Mouse (Mus musculus) Patski (cell line): ENCODE measurements around the gene 1500009C09Rik. TPM values are rescaled to one million over a fixed set of nuclear protein-coding genes. Genes with fewer than 3 reads are reported as not detected.
A peak's percentile ranks its signal among the peaks of the same experiment; 100 is the strongest.

Experiments
- ATAC-seq: fragments of 100-300 bp; one replicate; pipeline ENCODE4 v1.8.0; 2021
- CTCF ChIA-PET: fragments of 350-600 bp; sonication (Branson Sonifier 250); formaldehyde crosslinking; loops from one replicate; lab custom pipeline; 2022; ENCODE audit warnings: inconsistent platforms; lab: Charles Lee
- POLR2A ChIA-PET: fragments of 350-600 bp; sonication (Branson Sonifier 250); formaldehyde crosslinking; loops from one replicate; lab custom pipeline; 2022; ENCODE audit warnings: antibody characterized with exemption, inconsistent platforms; lab: Charles Lee
- DNase-seq: peaks from one replicate; pipeline ENCODE4 v3.0.0-alpha.2; 2011; ENCODE audit warnings: low read depth, low spot score
- H3K27me3 ChIP-seq: fragments of 371-371 bp; one replicate; pipeline ENCODE4 v1.5.1; 2021
- CTCF ChIP-seq: fragments of 100-300 bp; IDR thresholded peaks from one replicate; pipeline ENCODE4 v1.5.1; 2021
- in situ Hi-C: fragments of 300-500 bp; cut with MboI; formaldehyde crosslinking; loops from 3 replicates; pipeline ENCODE4 v1.11.1; 2018; ENCODE audit warnings: low pct_unique_long_range_greater_than_20kb, mixed read lengths
- polyA plus RNA-seq: library from polyadenylated mRNA; unstranded; gene quantifications from one replicate; pipeline ENCODE4 v1.2.3, GENCODE M21; 2021

1500009C09Rik gene
- polyA plus RNA-seq, 1 experiment from 2014 or later, result not detected

DNA sequence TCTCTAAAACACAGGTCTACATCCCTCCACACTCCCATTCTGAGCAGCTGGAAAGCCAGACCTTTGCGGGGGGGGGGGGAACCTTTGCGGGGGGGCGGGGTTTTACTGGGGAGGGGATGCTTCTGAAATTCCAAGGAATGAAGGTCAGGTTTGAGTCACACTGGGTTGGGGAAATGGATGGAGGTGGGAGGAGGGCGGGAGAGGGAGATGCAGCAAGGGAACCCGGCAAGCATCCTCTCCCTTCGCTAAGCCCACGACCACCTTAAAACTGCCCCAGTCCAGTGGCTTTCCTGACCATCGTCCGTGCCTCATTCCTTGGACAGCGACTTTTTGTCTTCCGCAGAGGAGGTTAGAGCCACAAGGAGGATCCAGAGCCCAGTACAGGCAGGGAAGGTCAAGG lies 40.9 kb upstream of the 1500009C09Rik start:
- ATAC-seq, result no peak
- CTCF ChIA-PET, result interaction anchor here (1.2 kb wide), 1 partner anchor 15 kb away, joined by 3 read pairs; no protein-coding TSS in a partner anchor
- no peak for DNase-seq
- no peak for TF ChIP-seq CTCF
- in situ Hi-C loops, result no loop called here
- POLR2A ChIA-PET, result no interaction called here
- H3K27me3 ChIP-seq, result peaks cover 14% of the 10 kb centered on the region

DNA sequence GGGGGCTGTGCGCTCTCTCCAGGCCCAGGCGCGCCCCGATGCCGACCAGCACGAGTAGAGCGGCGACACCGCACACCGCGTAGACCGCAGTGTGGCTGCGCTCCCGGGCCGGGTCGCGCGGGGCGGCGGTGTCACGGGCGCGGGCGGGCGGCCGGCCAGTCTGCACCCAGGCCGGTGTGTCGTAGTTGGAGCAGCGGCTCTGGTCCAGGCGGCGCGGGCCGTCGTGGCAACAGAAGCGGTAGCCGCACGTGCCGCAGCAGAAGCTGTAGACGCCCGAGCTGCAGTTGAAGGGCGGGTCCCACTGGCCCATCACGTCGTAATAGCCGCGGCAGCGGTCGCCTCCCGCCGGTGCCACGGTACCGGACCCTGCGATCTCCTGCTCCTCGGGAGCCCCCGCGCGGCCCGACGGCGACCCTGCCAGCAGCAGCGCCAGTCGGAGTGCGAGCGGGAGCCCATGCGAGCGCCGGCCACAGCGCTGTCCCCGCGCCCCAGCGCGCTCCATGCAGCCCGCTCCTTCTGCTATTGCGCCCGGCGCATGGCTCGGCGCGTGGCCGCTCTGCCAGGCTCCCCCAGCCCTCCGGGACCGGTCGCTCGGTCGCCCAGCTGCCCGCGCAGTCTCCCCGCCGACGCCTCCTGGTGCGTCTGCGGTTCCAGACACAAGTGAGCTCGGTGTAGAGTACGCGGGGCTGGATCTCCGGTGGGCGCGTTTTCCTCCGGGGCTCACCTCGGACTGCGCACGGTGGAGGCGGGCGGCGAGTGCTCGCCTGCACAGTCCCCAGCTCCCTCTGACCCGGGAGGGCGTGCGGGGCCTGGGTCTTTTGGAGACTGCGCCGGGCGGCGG lies 40.1 kb upstream of the 1500009C09Rik start:
- H3K27me3 ChIP-seq, result peaks cover 16% of the 10 kb centered on the region
- ATAC-seq, result peak; percentile 29
- POLR2A ChIA-PET, result no interaction called here
- in situ Hi-C loops, result no loop called here
- no peak for DNase-seq
- CTCF ChIA-PET, result interaction anchor here (1.2 kb wide), 1 partner anchor 16 kb away, joined by 3 read pairs; no protein-coding TSS in a partner anchor
- TF ChIP-seq CTCF, result no peak

DNA sequence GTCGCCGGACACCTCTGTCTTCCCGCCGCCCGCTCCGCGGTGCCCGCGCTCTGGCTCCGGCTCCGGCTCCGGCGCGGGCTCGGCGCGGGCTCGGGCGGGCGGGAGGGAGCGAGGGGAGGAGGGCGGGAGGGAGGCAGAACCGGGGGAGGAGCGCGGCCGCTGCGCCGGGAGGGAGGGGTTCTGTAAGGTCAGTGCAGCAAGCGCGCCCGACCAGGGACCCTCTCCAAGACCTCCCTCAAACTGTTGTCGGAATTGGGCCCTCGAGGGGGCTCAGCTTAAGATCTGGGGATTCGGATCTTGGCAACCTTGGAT lies 39.5 kb upstream of the 1500009C09Rik start, which contains the start of gene Shisa8:
Gene Shisa8 (minus strand): TSS at position 64 of the 312 bp plus-strand sequence.
- no peak for TF ChIP-seq CTCF
- H3K27me3 ChIP-seq, result peaks cover 16% of the 10 kb centered on the region
- ChIA-PET POLR2A (no interaction called here), CTCF (no interaction called here)
- in situ Hi-C loops, result no loop called here
- DNase-seq (no peak), ATAC-seq (no peak)

DNA sequence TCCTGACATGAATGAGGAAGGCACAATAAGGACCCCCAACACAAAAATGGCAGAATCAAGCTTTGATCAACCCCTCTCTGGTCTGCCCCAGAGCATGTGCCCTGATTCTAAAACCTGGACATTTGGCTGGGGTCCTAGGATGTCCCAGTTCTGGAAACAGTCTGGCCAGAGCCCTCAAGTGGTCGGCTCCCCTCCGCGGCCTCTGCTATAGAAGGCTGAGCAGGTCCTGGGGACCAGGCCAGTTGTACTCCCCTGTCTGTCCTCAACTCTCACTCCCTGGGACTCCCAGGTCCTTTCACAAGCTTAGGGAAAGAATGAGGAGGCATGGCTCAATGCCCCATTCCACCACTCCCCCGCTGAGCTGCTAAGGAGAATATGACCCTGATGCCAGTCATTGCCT lies 39.0 kb upstream of the 1500009C09Rik start:
- DNase-seq (no peak), ATAC-seq (no peak)
- H3K27me3 ChIP-seq, result peaks cover 16% of the 10 kb centered on the region
- ChIA-PET CTCF (no interaction called here), POLR2A (no interaction called here)
- in situ Hi-C loops, result no loop called here
- no peak for TF ChIP-seq CTCF

DNA sequence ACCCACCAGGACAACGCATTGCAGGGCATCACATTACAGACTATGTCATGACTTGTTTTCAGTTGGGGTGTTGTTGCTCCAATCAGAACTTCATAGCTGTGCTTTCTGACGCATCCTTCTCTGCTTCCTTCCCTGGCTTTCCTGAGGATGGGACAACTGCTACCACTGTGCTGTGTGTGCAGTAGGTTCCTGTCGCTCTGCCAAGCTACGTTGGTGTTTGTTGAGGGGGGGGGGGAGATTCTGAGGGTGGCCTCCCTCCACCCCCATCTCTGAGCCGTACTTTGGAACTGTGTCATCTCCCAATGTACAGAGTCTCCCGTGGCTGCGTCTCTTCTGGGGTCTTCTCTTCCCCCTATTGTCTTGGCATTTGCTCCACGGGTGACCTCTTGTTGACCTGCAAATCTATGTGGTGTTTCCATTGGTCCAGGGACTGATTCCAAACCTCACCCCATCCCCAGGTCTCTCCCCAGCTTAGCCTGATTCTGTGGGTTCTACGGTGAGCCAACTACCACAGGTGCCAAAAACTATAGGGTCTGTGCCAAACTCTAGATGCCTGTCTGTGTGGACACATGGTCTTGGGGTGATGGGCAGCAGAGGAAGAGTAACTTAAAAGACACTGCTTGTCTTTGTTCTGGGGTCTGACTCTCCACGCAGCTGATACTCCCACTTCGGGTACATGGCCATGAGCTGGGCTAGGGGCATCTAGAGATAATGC lies 36.7 kb upstream of the 1500009C09Rik start:
- TF ChIP-seq CTCF, result no peak
- ATAC-seq, result no peak
- ChIA-PET POLR2A (interaction anchor here (0.9 kb wide), 1 partner anchor 22 kb away, joined by 3 read pairs; no protein-coding TSS in a partner anchor), CTCF (no interaction called here)
- peaks cover 17% of the 10 kb centered on the region for H3K27me3 ChIP-seq
- in situ Hi-C loops, result no loop called here
- no peak for DNase-seq

DNA sequence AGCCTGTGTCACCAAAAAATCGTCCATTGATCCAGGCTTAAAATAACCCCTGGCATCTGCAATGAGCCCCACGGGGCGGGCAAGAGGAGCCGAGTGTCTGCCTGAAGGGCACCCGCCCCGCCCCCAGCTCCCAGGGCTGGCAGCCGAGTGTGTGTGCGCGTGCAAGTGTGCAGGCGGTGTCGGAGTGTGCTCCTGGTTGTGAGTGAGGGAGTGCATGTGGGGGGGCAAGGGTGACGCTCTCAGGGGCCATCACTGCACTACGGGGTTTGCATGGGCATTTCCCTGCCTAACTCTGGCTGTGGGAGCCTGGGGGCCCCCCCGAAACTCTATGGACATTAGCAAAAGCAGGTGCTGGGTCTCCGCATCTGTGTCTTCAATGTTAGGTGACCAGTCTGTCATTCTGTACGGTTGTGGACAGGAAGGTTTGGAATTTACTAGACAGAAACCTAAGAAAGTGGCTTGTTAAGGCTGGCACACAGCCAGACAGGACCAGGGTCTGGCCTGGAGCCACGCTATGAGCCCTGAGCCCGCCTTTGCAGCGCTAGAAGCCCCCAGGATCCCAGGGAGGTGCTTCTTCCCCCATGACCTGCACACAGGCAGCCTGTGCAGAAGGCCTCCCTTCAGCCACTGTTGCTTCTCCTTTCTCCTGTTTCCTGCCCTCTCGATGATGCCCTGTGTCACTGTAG lies 35.9 kb upstream of the 1500009C09Rik start:
- ATAC-seq, result no peak
- peaks cover 22% of the 10 kb centered on the region for H3K27me3 ChIP-seq
- ChIA-PET CTCF (interaction anchor here (1.1 kb wide), 1 partner anchor 21 kb away, joined by 3 read pairs; no protein-coding TSS in a partner anchor), POLR2A (no interaction called here)
- no peak for TF ChIP-seq CTCF
- DNase-seq, result no peak
- in situ Hi-C loops, result no loop called here

DNA sequence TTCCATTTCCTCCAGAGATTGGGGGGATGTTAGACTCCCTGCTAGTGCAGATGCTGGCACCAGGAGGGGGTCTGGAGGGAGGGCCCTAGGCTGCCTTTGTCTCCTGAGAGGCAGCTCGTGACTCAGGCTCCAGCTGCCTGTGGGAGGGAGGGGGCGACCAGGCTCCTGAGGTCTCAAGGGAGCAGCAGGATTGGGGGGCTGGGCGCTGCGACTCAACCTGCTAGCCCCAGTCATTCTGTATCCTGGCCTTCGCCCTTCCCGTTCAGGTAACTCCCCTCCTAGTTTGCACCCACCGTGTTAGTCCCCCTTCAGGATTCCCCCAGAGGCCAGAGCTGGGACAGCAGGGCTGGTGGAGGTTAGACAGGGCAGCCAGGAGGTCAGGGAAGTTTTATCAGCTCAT lies 35.2 kb upstream of the 1500009C09Rik start:
- H3K27me3 ChIP-seq, result peaks cover 18% of the 10 kb centered on the region
- no peak for TF ChIP-seq CTCF
- CTCF ChIA-PET, result interaction anchor here (1.1 kb wide), 1 partner anchor 20 kb away, joined by 3 read pairs; no protein-coding TSS in a partner anchor
- POLR2A ChIA-PET, result no interaction called here
- no peak for ATAC-seq
- DNase-seq, result no peak
- in situ Hi-C loops, result no loop called here

DNA sequence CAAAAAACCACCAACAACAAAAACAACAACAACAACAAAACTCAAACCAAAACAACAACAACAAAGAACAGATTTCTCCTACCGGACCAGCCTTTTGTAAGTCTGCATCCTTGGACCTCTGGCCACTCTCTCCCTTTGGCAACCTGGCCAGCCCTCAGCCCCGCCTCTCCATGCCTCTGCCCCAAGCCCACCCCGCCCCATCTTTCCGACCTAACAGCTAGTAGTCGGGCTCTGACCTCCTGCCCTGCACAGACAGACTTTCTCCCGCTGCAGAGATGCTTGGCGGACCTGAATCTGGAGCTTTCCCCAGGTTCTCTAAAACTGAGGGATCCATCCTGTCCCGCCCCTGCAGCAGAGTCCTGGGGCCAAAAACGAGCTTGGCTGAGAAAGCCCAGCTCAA lies 34.2 kb upstream of the 1500009C09Rik start:
- ChIA-PET CTCF (no interaction called here), POLR2A (no interaction called here)
- no peak for DNase-seq
- TF ChIP-seq CTCF, result no peak
- no peak for ATAC-seq
- in situ Hi-C loops, result no loop called here
- H3K27me3 ChIP-seq, result peaks cover 14% of the 10 kb centered on the region

DNA sequence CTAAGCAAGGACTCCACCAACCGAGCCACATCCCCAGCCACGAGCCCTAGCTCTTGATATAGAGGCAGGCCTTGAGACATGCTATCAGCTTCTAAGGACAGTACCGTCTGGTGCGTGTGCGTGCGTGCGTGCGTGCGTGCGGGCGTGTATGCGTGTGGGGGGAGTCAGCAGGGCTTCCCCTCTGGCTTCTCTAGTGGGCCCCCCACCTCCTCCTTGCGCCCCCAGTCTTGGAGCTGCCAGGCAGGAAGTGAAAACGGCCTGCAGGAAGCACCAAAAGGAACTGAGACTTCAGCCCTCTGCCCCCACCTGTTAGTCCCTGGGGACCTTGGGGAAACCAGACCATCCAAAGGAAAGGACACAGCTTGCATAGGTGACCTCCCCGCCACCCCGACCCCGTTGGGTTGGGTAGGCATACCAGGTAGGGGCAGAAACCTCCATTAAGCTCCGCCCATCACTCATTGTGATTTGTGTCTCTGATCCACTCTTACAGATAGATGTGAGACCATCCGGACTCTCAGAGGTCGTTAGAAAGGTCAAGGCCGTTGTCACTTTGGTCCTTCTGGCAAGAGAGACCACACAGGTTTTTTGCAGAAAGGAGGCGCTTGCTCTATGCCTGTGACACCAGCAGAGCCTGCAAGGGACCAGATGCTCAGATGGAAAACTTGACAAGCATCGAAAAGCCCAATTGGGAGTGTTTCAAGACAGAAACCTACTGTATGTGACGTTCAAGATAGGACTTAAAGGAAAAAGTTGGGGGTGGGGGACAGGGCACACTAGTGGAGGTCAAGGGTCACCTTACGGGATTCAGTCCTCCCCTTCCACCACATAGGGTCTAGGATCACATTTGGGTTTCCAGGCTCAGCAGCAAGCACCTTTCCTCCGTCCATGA lies 33.2 kb upstream of the 1500009C09Rik start:
- peaks cover 9% of the 10 kb centered on the region for H3K27me3 ChIP-seq
- CTCF ChIA-PET, result no interaction called here
- TF ChIP-seq CTCF, result no peak
- POLR2A ChIA-PET, result no interaction called here
- ATAC-seq (no peak), DNase-seq (no peak)
- in situ Hi-C loops, result no loop called here
